Mouse (Mus musculus) heart, postnatal 0 days (tissue): ENCODE results near the gene Chat. TPM values are rescaled to one million over a fixed set of nuclear protein-coding genes. Genes with fewer than 3 reads are reported as not detected.

ENCODE experiments used
- ATAC-seq: fragments of 200-750 bp; cut with Nextera tagmentation; 2 replicates; pipeline ENCODE4 v1.8.0; 2017; ENCODE audit warnings: low read depth, moderate number of reproducible peaks, moderate library complexity; ENCODE audit not compliant: insufficient read depth
- DNase-seq: peaks from one replicate; pipeline ENCODE4 v3.0.0-alpha.2; 2016; ENCODE audit warnings: low spot score
- H3K27ac ChIP-seq: fragments of 300-500 bp; sonication (generic); 2 replicates; pipeline ENCODE4 v1.5.1; 2014; ENCODE audit warnings: low read depth, mild to moderate bottlenecking
- H3K27me3 ChIP-seq: fragments of 300-500 bp; sonication (generic); 2 replicates; pipeline ENCODE4 v1.6.1; 2014; ENCODE audit warnings: low read length, mixed read lengths; ENCODE audit not compliant: control insufficient read depth, insufficient read depth
- H3K36me3 ChIP-seq: fragments of 300-500 bp; sonication (generic); replicated peaks from 2 replicates; pipeline ENCODE4 v1.6.1; 2014; ENCODE audit warnings: low read length, mixed read lengths; ENCODE audit not compliant: control insufficient read depth, insufficient read depth
- H3K4me1 ChIP-seq: fragments of 300-500 bp; sonication (generic); 2 replicates; pipeline ENCODE4 v1.6.1; 2014; ENCODE audit warnings: antibody characterized with exemption; ENCODE audit not compliant: control insufficient read depth, insufficient read depth
- H3K4me2 ChIP-seq: fragments of 300-500 bp; sonication (generic); 2 replicates; pipeline ENCODE4 v1.6.1; 2014; ENCODE audit warnings: low read depth, mild to moderate bottlenecking, low read length, moderate library complexity
- H3K4me3 ChIP-seq: fragments of 300-500 bp; sonication (generic); 2 replicates; pipeline ENCODE4 v1.5.1; 2014; ENCODE audit warnings: low read depth, low read length
- H3K9ac ChIP-seq: fragments of 300-500 bp; sonication (generic); replicated peaks from 2 replicates; pipeline ENCODE4 v1.6.1; 2014; ENCODE audit warnings: low read depth, low read length, mixed read lengths
- H3K9me3 ChIP-seq: fragments of 300-500 bp; sonication (generic); replicated peaks from 2 replicates; pipeline ENCODE4 v1.6.1; 2016; ENCODE audit warnings: low read length; ENCODE audit not compliant: control insufficient read depth
- CTCF ChIP-seq: IDR thresholded peaks from 2 replicates; pipeline ENCODE4 v1.5.1; 2016; ENCODE audit warnings: antibody characterized with exemption, control low read depth, low read depth
- EP300 ChIP-seq: IDR thresholded peaks from 2 replicates; pipeline ENCODE4 v1.6.1; 2016; ENCODE audit warnings: antibody characterized with exemption, low read depth
- WGBS: fragments of 180-500 bp; shearing (Covaris S2); extraction: QIAGEN DNeasy Blood & Tissue Kit; methylation state at CpG from one replicate; pipeline ENCODE4 v1.1.7; 2014; 5-methylcytosine and 5-hydroxymethylcytosine counted together
- polyA plus RNA-seq: library from polyadenylated mRNA; unstranded; fragments of >200 nt; fragmentation: Nextera tagmentation; extraction: Ambion mirVana; gene quantifications from 2 replicates; pipeline ENCODE4 v1.2.1, GENCODE M21; 2015
- total RNA-seq: library from RNA; depleted of rRNA; stranded (reverse); fragments of >200 nt; gene quantifications from 2 replicates; pipeline ENCODE4 v1.2.3, GENCODE M21; 2014; ENCODE audit warnings: low replicate concordance

The Chat gene
- total and polyA plus RNA-seq, 2 experiments from 2014 or later = not detected

- Histone ChIP-seq H3K4me3 (no peak overlapping the region), H3K9ac (no peak overlapping the region), H3K4me1 (no peaks in the 10 kb centered on the region), H3K36me3 (no peaks in the 10 kb centered on the region), H3K4me2 (no peak overlapping the region), H3K9me3 (no peaks in the 10 kb centered on the region), H3K27me3 (no peaks in the 10 kb centered on the region; the same call in 1 of the 2 replicates), H3K27ac (no peak overlapping the region)
- TF ChIP-seq EP300 (no peak), CTCF (peak; percentile 70)
- ATAC-seq (0 out of 2 replicates have a peak, but pooled peaks have one; percentile 33), DNase-seq (peak; percentile 41)
- WGBS = 10% methylated on average over 4 of the region's 4 CpGs
Measured at GRCm38 (mm10) chr14:32472996-32473395, 7.2 kb upstream of the Chat start.

DNA sequence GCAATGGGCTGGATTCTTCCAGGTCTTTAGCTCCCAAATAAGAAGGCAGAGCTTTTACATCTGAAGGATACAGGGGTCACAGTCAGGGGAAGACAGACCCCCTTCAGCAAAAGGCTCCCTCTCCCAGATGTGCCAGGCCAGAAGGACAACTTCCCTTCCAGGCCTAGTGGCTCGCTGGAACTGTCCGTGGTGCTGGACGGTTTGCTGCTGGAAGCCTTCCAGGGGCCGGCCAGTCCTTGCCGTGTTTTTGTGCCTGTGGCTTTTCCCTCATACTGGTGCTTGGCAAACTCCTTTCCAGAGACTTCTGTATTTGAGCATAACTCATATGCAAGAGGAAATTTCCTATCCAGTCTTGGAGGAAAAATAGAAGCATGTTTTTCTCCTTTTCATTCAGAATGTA is 1.8 kb upstream of the Chat start:
- peaks cover 51% of the 10 kb centered on the region for H3K27me3 ChIP-seq
- no peaks in the 10 kb centered on the region for H3K9me3 ChIP-seq
- peak; percentile 50 for DNase-seq
- no peak overlapping the region for H3K9ac ChIP-seq
- WGBS = under 1% methylated on average over 5 of the region's 5 CpGs
- no peaks in the 10 kb centered on the region for H3K4me1 ChIP-seq
- no peak overlapping the region for H3K4me3 ChIP-seq
- no peaks in the 10 kb centered on the region for H3K36me3 ChIP-seq
- no peak for TF ChIP-seq EP300
- no peak for TF ChIP-seq CTCF
- no peak overlapping the region for H3K4me2 ChIP-seq
- no peak overlapping the region for H3K27ac ChIP-seq
- no peak for ATAC-seq

DNA sequence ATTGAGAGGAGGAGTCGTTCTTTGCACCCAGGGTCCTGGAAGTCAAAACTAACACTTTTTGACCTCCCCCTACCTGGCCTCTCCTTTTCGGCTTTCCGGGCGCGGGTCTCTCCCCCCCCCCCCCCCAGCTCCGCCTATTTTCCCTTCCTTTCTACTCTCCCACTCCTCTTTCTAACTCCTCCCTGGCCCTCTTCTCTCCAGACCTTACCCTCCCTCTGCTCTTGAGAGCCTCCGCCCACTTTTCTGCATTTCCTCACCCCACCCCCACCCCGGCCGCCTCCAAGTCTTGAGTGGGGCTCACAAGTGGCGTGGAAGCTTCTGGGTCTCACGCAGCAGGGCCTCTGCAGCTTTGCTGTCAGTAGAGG is 301 bp downstream of the Chat start:
- Histone ChIP-seq H3K27ac (no peak overlapping the region), H3K9ac (no peak overlapping the region), H3K4me3 (no peak overlapping the region), H3K36me3 (no peaks in the 10 kb centered on the region), H3K27me3 (peaks cover 72% of the 10 kb centered on the region), H3K4me1 (no peaks in the 10 kb centered on the region), H3K4me2 (no peak overlapping the region), H3K9me3 (no peaks in the 10 kb centered on the region)
- DNase-seq (no peak), ATAC-seq (no peak)
- no peak for TF ChIP-seq EP300
- TF ChIP-seq CTCF = no peak
- 1% methylated on average over 9 of the region's 11 CpGs for WGBS

DNA sequence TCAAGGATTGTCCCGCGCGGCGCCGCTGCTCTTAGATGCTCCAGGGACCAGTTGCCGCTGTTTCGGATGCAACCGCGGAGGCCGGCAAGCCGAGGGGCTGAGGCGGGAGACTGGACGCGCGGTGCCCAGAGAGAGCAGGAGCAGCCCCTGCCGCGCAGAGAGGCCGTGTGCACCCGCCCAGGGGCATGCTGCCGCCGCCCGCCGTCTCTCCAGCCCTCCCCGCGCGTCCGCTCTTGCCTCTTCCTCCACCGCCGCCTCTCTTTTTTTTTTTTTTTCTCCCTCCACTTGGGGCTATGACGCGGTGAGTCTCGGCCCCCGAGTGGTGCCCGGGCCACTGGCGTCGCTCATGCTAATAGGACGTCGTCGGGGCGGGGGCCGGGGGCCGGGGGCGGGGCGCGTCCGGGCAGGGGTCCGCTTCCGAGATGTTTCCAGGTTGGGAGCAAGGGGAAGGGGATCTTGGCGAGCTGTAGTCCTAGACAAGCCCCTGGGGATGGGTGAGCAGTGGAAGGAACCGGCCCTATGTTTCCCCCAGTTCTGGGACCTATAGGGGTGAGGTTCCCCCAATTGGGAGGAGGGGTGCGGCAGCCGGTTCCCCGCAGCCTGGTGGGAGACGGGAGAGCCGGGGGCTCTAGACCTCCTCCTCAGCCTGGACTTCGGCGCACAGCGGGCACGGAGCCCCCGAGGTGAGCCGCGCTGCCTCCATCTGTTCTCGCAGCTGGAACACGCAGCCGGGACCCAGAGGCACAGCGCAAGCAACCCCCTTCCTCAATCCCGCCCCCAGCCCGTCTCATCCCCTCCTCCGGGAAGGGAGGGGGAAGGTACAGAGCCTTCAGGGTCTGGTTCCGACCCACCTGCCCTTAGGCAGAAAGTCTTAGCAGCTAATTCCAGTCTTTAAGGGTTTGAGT is 936 bp downstream of the Chat start, which contains the start of gene Slc18a3:
TSS of gene Slc18a3 (minus strand) at position 250 of the 905 bp plus-strand sequence.
- H3K27ac ChIP-seq = no peak within 1 kb of the TSS
- TF ChIP-seq EP300 = no peak
- no peak for TF ChIP-seq CTCF
- peak within 1 kb of the TSS; percentile 26 for H3K4me2 ChIP-seq
- H3K36me3 ChIP-seq = no peaks in the 10 kb centered on the region
- DNase-seq = no peak
- H3K27me3 ChIP-seq = peaks cover 78% of the 10 kb centered on the region
- ATAC-seq = no peak
- no peaks in the 10 kb centered on the region for H3K9me3 ChIP-seq
- WGBS = 1% methylated on average over 62 of the region's 70 CpGs
- no peaks in the 10 kb centered on the region for H3K4me1 ChIP-seq
- H3K9ac ChIP-seq = no peak within 1 kb of the TSS
- peak within 1 kb of the TSS; percentile 28 for H3K4me3 ChIP-seq

DNA sequence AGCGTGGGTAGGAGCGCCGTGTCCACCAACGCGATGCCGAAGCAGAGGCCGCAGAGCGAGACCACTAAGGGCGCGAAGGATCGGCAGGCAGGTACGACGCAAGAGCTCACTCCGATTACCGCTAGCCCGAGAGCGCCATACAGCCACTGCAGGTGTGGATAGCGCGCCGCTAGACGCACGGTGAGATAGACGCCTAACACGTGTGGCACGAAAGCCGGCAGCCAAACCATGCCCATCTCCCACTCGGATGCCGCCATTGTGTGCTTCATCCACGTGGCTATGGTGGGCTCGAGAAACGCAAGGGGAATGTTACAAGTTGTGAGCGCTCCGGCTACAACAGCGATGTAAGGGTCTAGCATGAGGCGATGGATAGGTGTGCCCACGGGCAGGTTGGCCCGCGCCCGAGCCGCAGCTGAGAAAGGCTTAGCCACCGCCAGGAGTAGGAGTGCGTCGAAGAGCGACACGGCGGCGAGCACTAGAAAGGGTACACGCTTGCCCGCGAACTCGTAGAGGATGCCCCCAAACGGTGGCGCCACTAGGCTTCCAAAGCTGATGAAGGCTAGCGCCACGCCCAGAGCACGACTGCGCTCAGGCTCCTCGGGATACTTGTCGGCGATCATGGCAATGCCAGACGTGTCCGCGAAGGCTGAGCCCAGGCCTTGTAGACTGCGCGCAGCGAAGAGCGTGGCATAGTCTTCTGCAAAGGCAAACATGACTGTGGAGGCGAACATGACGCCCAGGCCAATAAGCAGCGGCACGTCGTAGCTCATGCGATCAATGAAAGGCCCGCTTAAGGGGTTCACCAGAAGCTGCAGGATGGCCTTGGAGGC is 2.4 kb downstream of the Chat start:
- Histone ChIP-seq H3K9ac (no peak overlapping the region), H3K4me3 (no peak overlapping the region)
- TF ChIP-seq CTCF = no peak
- TF ChIP-seq EP300 = no peak

More for the DNA sequence above, 2.4 kb downstream of the Chat start:
- Histone ChIP-seq H3K36me3 (no peaks in the 10 kb centered on the region), H3K27me3 (peaks cover 91% of the 10 kb centered on the region), H3K4me2 (no peak overlapping the region), H3K27ac (no peak overlapping the region), H3K4me1 (no peaks in the 10 kb centered on the region), H3K9me3 (no peaks in the 10 kb centered on the region)
- ATAC-seq = no peak
- DNase-seq = no peak
- WGBS = 4% methylated on average over 74 of the region's 74 CpGs
